Mouse (Mus musculus) cerebellum, adult 2 months (tissue): ENCODE data around the gene Olfr123. TPM values are rescaled to one million over a fixed set of nuclear protein-coding genes. Genes with fewer than 3 reads are reported as not detected.

ENCODE experiments used
- DNase-seq, 2 experiments: peaks; one replicate each; pipeline ENCODE4 v3.0.0; 2021
- H3K27ac ChIP-seq: fragments of 200-500 bp; 2 replicates; pipeline ENCODE4 v1.5.1; 2012; ENCODE audit warnings: low read length, control low read depth, inconsistent platforms; ENCODE audit not compliant: insufficient read depth
- H3K27me3 ChIP-seq: fragments of 200-500 bp; 2 replicates; pipeline ENCODE4 v1.6.1; 2012; ENCODE audit warnings: inconsistent platforms, mild to moderate bottlenecking, low read length, moderate library complexity; ENCODE audit not compliant: control insufficient read depth, insufficient read depth
- H3K4me1 ChIP-seq: fragments of 200-500 bp; 2 replicates; pipeline ENCODE4 v1.6.1; 2011; ENCODE audit warnings: low read length; ENCODE audit not compliant: control insufficient read depth, insufficient read depth
- H3K4me3 ChIP-seq: fragments of 200-500 bp; replicated peaks from 2 replicates; pipeline ENCODE3; 2011; ENCODE audit warnings: mild to moderate bottlenecking, low read depth, low read length, control low read depth; ENCODE audit not compliant: insufficient read depth
- CTCF ChIP-seq: fragments of 200-500 bp; IDR thresholded peaks from 2 replicates; pipeline ENCODE4 v1.5.1; 2011; ENCODE audit warnings: low read depth, mild to moderate bottlenecking, control low read depth, low read length, moderate library complexity, borderline replicate concordance; ENCODE audit not compliant: insufficient read depth
- POLR2A ChIP-seq: fragments of 200-500 bp; IDR thresholded peaks from 2 replicates; pipeline ENCODE4 v1.6.1; 2011; ENCODE audit warnings: low read length, control low read depth, borderline replicate concordance; ENCODE audit not compliant: insufficient read depth
- WGBS: fragments of 180-500 bp; shearing (Covaris S2); methylation state at CpG from one replicate; pipeline ENCODE4 v1.1.7; 2018; 5-methylcytosine and 5-hydroxymethylcytosine counted together
- polyA plus RNA-seq: library from polyadenylated mRNA; depleted of rRNA; stranded (reverse); fragments of >200 nt; gene quantifications from 2 replicates; pipeline ENCODE4 v1.2.3, GENCODE M21; 2012; rRNA removed

Olfr123 gene
- not detected in 2 replicates for polyA plus RNA-seq

DNA sequence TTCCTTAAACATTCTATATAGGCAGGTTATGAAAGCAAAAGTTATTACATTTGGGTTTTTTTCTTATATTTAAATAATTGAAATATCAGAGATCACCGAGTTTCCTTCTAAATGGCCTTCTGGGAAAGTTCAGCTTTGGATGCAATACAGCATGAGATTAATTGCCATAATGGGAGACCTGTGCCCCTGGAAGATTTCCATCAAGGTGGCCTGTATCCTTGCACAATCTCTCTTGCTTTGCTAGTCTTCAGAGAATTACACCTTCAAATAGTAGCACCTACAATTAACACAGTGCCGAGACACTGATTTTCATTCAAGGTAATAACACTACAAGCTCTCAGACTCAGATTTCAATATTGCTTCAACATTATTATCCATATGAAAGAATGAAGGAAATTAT lies at the start of gene Olfr123:
Gene Olfr123 (plus strand): TSS at position 301 of the 400 bp plus-strand sequence.
- no peak within 1 kb of the TSS for H3K4me3 ChIP-seq

DNA sequence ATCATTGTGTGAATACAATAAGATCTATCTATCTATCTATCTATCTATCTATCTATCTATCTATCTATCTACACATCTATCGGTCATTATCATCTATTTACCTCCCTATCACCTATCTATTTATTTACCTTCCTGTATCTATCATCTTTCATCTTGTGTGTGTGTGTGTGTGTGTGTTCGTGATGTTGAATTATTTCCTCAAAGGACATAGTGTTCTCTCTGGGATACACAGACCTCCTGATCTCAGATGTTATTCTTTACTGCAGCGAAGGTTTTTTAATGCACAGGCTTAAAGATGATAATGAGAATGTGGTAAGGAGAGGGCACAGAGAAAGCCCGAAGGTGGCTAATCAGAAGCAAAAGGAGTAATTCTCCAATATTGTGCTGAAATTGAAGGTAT lies 25.0 kb upstream of the Olfr123 start, which contains the start of gene Olfr122:
Gene Olfr122 (plus strand): TSS at position 301 of the 400 bp plus-strand sequence.
- 82% methylated on average over 4 of the region's 4 CpGs for WGBS
- H3K4me3 ChIP-seq = no peak within 1 kb of the TSS
- no peak within 1 kb of the TSS for H3K27ac ChIP-seq
- DNase-seq = no peak
- TF ChIP-seq CTCF (no peak), POLR2A (no peak)
- H3K4me1 ChIP-seq = no peaks in the 10 kb centered on the region
- H3K27me3 ChIP-seq = no peaks in the 10 kb centered on the region

More for the DNA sequence above, at the start of gene Olfr123:
- Histone ChIP-seq H3K27ac (no peak within 1 kb of the TSS), H3K4me1 (no peaks in the 10 kb centered on the region), H3K27me3 (no peaks in the 10 kb centered on the region)
- no peak for DNase-seq
- TF ChIP-seq CTCF (no peak), POLR2A (no peak)
- 84% methylated on average over 2 of the region's 2 CpGs for WGBS

DNA sequence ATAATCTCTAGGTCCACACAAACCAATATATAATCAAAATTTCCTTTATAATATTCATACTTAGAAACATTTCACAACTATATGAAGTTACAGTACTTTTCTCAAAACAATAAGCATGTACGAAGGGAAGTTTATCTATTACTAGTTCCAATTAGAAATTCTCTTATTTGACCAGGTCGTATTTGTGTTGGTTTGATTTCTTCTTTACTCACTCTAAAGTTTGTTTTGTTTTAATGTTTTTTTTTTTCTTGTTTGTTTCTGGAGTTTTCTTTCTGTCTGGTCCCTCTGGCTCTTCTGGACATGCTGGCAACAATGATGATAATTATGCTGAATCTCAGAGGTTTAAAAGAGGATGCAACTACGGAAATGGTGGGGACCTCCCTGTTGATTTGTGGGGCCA lies 6.3 kb downstream of the Olfr123 start, which contains the start of gene Olfr124:
Gene Olfr124 (plus strand): TSS at position 301 of the 400 bp plus-strand sequence.
- H3K27me3 ChIP-seq = no peaks in the 10 kb centered on the region
- TF ChIP-seq CTCF (no peak), POLR2A (no peak)
- 85% methylated on average over 3 of the region's 3 CpGs for WGBS
- no peak within 1 kb of the TSS for H3K27ac ChIP-seq
- no peak for DNase-seq
- H3K4me3 ChIP-seq = no peak within 1 kb of the TSS
- no peaks in the 10 kb centered on the region for H3K4me1 ChIP-seq

DNA sequence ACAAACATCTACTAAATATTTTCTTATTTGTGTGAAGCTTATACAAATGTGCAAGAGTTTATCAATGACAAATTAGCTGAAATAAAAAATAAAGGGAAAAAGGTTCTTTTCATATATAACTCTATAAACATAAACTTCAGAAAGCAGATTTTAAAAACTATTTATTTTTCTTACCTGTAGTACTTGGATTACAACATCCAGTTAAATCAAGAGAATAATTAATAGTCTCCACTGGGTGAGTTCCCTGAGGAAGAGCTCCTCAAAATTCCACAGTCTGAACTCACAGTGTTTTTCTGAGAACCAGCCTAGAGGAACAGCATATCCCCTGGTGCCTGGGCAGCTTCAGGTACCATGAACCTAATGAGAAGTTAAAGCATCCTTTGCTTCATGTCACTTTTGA lies 39.3 kb downstream of the Olfr123 start, which contains the start of gene Olfr125:
Gene Olfr125 (plus strand): TSS at position 301 of the 400 bp plus-strand sequence.
- TF ChIP-seq POLR2A (no peak), CTCF (no peak)
- Histone ChIP-seq H3K4me1 (no peaks in the 10 kb centered on the region), H3K4me3 (no peak within 1 kb of the TSS), H3K27me3 (no peaks in the 10 kb centered on the region), H3K27ac (no peak within 1 kb of the TSS)
- no peak for DNase-seq

DNA sequence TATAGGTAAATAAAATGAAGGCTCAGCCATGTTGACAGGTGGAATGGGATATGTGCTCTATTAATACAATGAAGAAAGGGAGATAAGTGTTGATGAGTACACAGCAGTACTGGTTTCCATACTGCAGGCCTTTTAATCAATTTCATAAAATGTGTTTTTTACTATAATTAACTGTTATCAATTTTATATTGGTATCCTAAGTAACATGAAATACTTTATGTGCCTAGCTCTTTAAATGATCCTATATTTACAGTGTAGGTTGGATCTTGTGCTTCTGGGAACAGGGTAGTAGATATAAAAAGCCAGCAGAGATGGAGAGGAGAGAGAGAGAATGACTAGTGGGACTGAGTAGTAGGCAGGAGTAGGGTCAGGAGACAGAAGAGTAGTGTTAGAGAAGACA lies 53.9 kb downstream of the Olfr123 start, which contains the start of gene Olfr126:
Gene Olfr126 (plus strand): TSS at position 301 of the 400 bp plus-strand sequence.
- no peak for DNase-seq
- TF ChIP-seq CTCF (no peak), POLR2A (no peak)
- Histone ChIP-seq H3K27ac (no peak within 1 kb of the TSS), H3K27me3 (no peaks in the 10 kb centered on the region), H3K4me3 (no peak within 1 kb of the TSS), H3K4me1 (no peaks in the 10 kb centered on the region)

Other genes starting within 250 kb of the Olfr123 start
- gene Olfr112, start 224.1 kb upstream of the Olfr123 start, polyA plus RNA-seq = not detected in 2 replicates
- gene Olfr113, start 215.9 kb upstream of the Olfr123 start, polyA plus RNA-seq = not detected in 2 replicates
- gene Olfr114, start 200.8 kb upstream of the Olfr123 start, polyA plus RNA-seq = not detected in 2 replicates
- not detected in 2 replicates for gene Olfr115, start 166.4 kb upstream of the Olfr123 start, polyA plus RNA-seq
- not detected in 2 replicates for gene Olfr116, start 166.3 kb upstream of the Olfr123 start, polyA plus RNA-seq
- gene Olfr117, start 129.7 kb upstream of the Olfr123 start, polyA plus RNA-seq = not detected in 2 replicates
- not detected in 2 replicates for gene Olfr118, start 126.5 kb upstream of the Olfr123 start, polyA plus RNA-seq
- not detected in 2 replicates for gene Olfr119, start 97.0 kb upstream of the Olfr123 start, polyA plus RNA-seq
- not detected in 2 replicates for gene Olfr120, start 71.7 kb upstream of the Olfr123 start, polyA plus RNA-seq
- not detected in 2 replicates for gene Olfr121, start 44.7 kb upstream of the Olfr123 start, polyA plus RNA-seq
- gene Olfr122, start 24.9 kb upstream of the Olfr123 start, polyA plus RNA-seq = not detected in 2 replicates
- gene Olfr124, start 6.4 kb downstream of the Olfr123 start, polyA plus RNA-seq = not detected in 2 replicates
- not detected in 2 replicates for gene Olfr125, start 39.4 kb downstream of the Olfr123 start, polyA plus RNA-seq
- not detected in 2 replicates for gene Olfr126, start 54.0 kb downstream of the Olfr123 start, polyA plus RNA-seq
- not detected in 2 replicates for gene Olfr127, start 106.9 kb downstream of the Olfr123 start, polyA plus RNA-seq
- gene Olfr128, start 127.0 kb downstream of the Olfr123 start, polyA plus RNA-seq = not detected in 2 replicates
- not detected in 2 replicates for gene Olfr761, start 159.6 kb downstream of the Olfr123 start, polyA plus RNA-seq